Mouse (Mus musculus) erythroblast, adult 5-6 weeks (primary cell): ENCODE data around the gene Gm3633. TPM values are rescaled to one million over a fixed set of nuclear protein-coding genes. Genes with fewer than 3 reads are reported as not detected.
"Not testable (repeated sequence)": the region's sequence is repeated elsewhere in the genome, so short reads cannot be mapped to it uniquely, and the experiment has no call there.

Experiments used
- ATAC-seq: replicated peaks from 2 replicates; pipeline ENCODE4 v1.8.0; 2016; ENCODE audit warnings: moderate number of reproducible peaks, mild to moderate bottlenecking, moderate TSS enrichment, inconsistent platforms; ENCODE audit not compliant: poor library complexity, low FRiP score, severe bottlenecking
- total RNA-seq, 2 experiments: library from RNA; stranded (forward) in 1 of 2; stranded (reverse) in 1 of 2; fragments of 150-400 nt in 1 of 2; fragments of 200-764, 138-1000 nt in 1 of 2; gene quantifications; 2 replicates each; pipeline versions ENCODE4 v1.2.3 to v1.2.4; 2015 to 2017; ENCODE audit warnings: low replicate concordance in 2 of 2

The Gm3633 gene
- not detected in 2 replicates for total RNA-seq (2015; ENCODE audit: low replicate concordance)
- not detected in 2 replicates for total RNA-seq (2017; ENCODE audit: low replicate concordance)

DNA sequence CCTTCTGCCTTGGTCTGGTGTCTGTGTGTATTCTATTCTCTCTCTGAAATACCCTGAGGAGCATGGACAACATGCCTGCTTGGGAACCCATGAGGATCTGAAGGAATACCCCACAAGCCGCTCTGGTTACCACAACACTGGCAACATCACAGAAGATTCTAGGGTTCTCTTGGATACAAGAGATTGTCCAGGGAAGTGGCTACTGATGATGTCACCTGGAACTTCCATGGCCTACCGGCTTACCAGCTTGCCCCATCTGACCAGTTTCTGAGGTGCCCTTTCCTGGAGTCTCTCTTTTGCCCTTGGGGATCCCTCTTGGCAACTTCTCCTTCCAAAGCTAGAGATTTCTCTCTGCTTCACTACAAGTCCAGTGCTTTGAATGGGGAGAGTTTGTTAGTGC lies at the start of gene Gm3633:
Gene Gm3633, minus strand, starts transcription at position 101 of the 400 bp plus-strand sequence.
- not testable (repeated sequence) for ATAC-seq

GRCm38 (mm10) chr14:42655638-42656037 lies 13.9 kb upstream of the Gm3633 start, which contains the start of gene Gm10378:
TSS of gene Gm10378 (plus strand) at chr14:42655938.
- not testable (repeated sequence) for ATAC-seq

GRCm38 (mm10) chr14:42599782-42600181 lies 41.9 kb downstream of the Gm3633 start, which contains the start of gene Gm17124:
TSS of gene Gm17124 (minus strand) at chr14:42599882.
- not testable (repeated sequence) for ATAC-seq

Other genes with a start within 250 kb of the Gm3633 start
- gene Gm8005, start 202.2 kb downstream of the Gm3633 start, total RNA-seq (2015; ENCODE audit: low replicate concordance), result not detected in 2 replicates
- not detected in 2 replicates for gene Gm8005, start 202.2 kb downstream of the Gm3633 start, total RNA-seq (2017; ENCODE audit: low replicate concordance)
- gene Gm8011, start 178.0 kb downstream of the Gm3633 start, total RNA-seq (2015; ENCODE audit: low replicate concordance), result not detected in 2 replicates
- not detected in 2 replicates for gene Gm8011, start 178.0 kb downstream of the Gm3633 start, total RNA-seq (2017; ENCODE audit: low replicate concordance)
- gene Gm8020, start 139.6 kb downstream of the Gm3633 start, total RNA-seq (2015; ENCODE audit: low replicate concordance), result not detected in 2 replicates
- gene Gm8020, start 139.6 kb downstream of the Gm3633 start, total RNA-seq (2017; ENCODE audit: low replicate concordance), result not detected in 2 replicates
- gene Gm8024, start 117.6 kb downstream of the Gm3633 start, total RNA-seq (2015; ENCODE audit: low replicate concordance), result not detected in 2 replicates
- not detected in 2 replicates for gene Gm8024, start 117.6 kb downstream of the Gm3633 start, total RNA-seq (2017; ENCODE audit: low replicate concordance)
- not detected in 2 replicates for gene Gm17124, start 42.0 kb downstream of the Gm3633 start, total RNA-seq (2015; ENCODE audit: low replicate concordance)
- gene Gm17124, start 42.0 kb downstream of the Gm3633 start, total RNA-seq (2017; ENCODE audit: low replicate concordance), result not detected in 2 replicates
- gene Gm10378, start 14.0 kb upstream of the Gm3633 start, total RNA-seq (2015; ENCODE audit: low replicate concordance), result not detected in 2 replicates
- not detected in 2 replicates for gene Gm10378, start 14.0 kb upstream of the Gm3633 start, total RNA-seq (2017; ENCODE audit: low replicate concordance)
- not detected in 2 replicates for gene Gm3015, start 126.9 kb upstream of the Gm3633 start, total RNA-seq (2015; ENCODE audit: low replicate concordance)
- gene Gm3015, start 126.9 kb upstream of the Gm3633 start, total RNA-seq (2017; ENCODE audit: low replicate concordance), result not detected in 2 replicates
- not detected in 2 replicates for gene Gm10377, start 156.1 kb upstream of the Gm3633 start, total RNA-seq (2015; ENCODE audit: low replicate concordance)
- not detected in 2 replicates for gene Gm10377, start 156.1 kb upstream of the Gm3633 start, total RNA-seq (2017; ENCODE audit: low replicate concordance)
- gene Gm21977, start 211.6 kb upstream of the Gm3633 start, total RNA-seq (2015; ENCODE audit: low replicate concordance), result not detected in 2 replicates
- not detected in 2 replicates for gene Gm21977, start 211.6 kb upstream of the Gm3633 start, total RNA-seq (2017; ENCODE audit: low replicate concordance)